Mouse (Mus musculus) embryo, embryonic 11.5 days (tissue): ENCODE data around the gene Auts2.

ENCODE experiments used
- DNase-seq: peaks from one replicate; pipeline ENCODE4 v3.0.0-alpha.2; 2012; ENCODE audit warnings: low read depth, low spot score

Gene Auts2

DNA sequence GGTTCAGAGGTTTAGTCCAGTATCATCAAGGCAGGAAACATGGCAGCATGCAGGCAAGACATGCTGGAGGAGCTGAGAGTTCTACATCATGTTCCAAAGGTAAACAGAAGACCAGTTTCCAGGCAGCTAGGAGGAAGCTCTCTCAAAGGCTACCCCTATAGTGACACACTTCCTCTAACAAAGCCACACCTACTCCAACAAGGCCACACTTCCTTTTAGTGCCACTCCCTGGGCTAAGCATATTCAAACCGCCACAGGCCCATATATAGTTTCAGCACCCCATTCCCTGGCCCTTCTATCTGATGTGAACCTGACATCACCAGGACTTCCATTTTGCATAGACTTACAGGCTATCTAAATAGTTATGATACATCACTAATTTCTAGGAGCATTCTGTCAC lies 863.6 kb downstream of the Auts2 start:
- no peak for DNase-seq

- DNase-seq, result no peak
Measured at GRCm38 (mm10) chr5:131677518-131677917, 865.6 kb downstream of the Auts2 start.

GRCm38 (mm10) chr5:131673696-131674095 lies 869.4 kb downstream of the Auts2 start:
- no peak for DNase-seq

- DNase-seq, result no peak
Measured at GRCm38 (mm10) chr5:131665068-131665467, 878.1 kb downstream of the Auts2 start.

- no peak for DNase-seq
Measured at GRCm38 (mm10) chr5:131664657-131665056, 878.5 kb downstream of the Auts2 start.

- DNase-seq, result no peak
Measured at GRCm38 (mm10) chr5:131662657-131663056, 880.5 kb downstream of the Auts2 start.

GRCm38 (mm10) chr5:131658822-131659515 lies 884.2 kb downstream of the Auts2 start:
- DNase-seq, result no peak

GRCm38 (mm10) chr5:131654206-131654605 lies 888.9 kb downstream of the Auts2 start:
- no peak for DNase-seq

GRCm38 (mm10) chr5:131650381-131650891 lies 892.7 kb downstream of the Auts2 start:
- DNase-seq, result no peak

GRCm38 (mm10) chr5:131647683-131648119 lies 895.4 kb downstream of the Auts2 start:
- no peak for DNase-seq

DNA sequence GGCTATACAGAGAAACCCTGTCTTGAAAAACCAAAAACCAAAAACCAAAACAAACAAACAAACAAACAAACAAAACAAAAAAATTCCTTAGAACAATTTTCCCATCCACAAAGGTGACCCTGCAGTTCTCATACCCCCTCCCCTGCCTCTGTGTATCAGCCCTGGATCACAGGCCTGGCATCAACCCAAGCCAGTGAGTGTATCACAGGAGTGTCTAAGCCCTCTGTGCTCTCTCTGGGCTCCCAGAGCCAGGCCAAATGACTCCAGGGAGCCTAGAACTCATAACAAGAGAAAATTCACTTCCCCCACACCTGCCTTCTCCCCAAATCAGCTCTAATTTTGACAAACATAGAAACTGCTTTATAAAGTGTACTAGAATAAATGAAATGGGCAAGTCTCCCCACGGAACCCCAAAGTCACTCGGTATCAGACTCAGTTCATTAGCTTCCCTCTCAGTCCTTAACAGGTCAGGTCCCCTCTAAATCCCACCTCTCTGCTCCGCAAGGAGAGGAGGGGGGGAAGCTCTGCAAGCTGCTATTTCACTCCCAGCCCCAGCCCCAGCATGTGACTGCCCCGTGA lies 896.0 kb downstream of the Auts2 start:
- no peak for DNase-seq

GRCm38 (mm10) chr5:131646192-131646775 lies 896.9 kb downstream of the Auts2 start:
- no peak for DNase-seq

DNA sequence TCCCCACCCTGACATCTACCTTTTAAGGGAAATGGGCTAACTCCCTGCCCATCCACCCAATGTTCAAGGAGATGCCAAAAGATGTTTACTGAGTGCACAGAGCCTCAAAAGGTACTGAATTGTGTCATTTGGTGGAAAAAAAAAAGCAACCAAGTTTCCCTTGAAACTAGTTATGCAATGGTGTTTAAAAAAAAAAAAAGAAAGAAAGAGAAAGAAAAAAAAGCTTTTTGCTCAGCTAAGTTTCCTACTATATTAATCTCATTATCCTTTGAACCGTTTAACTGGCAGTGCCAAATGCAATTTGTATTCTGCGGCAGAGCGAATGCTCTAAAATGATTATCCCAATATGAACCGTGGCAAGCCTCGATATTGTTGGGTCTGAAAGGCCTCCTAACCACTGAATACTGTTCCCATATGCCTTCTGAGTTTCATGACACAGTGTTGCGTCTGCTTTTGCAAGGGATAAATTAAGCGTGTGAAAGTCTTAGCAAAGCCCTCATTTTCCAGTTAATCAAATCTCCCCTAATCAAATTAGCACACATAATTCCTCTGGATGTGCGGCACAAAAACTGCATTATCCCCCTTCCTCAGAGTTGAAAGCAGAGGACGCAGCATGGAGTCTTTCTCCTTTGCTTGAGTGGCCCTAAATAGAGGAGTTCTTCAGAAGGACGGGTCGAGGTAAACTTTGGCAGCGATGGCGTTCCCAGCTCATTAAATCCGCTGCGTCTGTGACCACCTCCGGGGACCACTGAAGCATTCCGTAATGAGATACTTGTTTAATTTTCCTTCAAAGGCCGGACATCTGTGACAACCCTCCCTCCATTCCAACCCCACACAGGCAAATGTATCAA lies 897.6 kb downstream of the Auts2 start:
- no peak for DNase-seq

DNA sequence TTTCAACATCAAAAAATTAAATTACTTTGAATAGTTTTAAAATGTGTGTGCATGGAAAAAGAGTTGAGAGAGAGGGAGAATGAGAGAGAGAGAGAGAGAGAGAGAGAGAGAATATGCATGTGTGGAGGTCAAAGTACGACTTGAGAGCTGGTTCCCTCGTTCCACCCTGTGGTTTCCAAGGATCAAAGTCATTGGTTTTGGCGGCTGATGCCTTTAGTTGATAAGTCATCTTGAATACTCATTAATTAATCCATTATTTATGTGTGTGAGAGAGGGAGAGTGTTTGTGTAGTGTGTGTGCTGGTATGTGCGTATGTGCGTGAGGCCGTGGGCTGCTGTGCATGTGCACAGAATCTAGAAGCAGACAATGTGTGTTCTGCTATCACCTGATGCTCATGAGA lies 898.8 kb downstream of the Auts2 start:
- no peak for DNase-seq

DNA sequence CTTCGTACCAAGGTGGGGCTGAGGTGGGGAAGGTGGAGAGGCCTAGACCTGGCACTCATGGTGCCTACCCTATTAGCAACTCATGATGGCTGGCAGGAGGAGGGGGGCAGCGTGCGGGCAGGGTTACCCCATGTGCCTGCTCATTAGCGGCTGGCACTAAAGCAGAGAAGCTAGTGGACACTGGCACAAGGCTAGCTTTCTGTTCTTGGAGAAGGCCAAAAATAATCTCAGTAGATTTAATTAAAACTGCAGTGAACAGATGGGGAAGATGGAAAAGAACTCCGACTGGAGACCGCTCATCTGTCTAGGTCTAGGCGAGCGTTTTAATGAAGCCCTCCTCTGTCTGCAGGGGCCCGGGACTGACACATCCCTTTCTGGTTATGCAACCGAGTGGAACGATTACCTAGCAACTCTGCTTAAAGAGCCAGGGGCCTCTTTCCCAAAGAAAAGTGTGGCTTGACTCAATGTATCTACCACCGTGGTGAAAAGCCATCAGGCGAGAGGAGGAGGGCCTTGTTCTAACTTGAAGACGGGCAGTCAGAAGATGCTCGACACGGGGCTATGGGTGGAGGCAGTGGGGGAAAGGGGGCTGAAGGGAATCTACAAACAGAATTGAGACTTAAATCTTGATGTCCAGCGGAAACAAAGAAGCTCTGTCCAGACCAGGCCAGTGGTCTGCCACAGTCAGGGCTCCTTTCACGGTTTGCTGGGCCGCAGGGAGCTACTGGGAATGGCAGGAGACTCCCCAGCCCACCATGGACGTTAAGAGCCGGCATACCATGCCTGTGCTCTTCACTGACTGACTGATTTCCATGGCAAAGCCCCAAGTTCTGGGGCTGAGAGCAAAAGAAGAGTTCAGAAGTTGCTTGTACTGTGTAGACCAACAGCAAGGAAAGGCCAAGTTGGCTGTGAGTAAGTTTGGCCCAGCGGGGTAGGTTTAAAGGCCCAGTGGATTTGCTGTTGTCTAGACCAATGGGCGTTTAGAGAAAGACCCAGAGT lies 899.7 kb downstream of the Auts2 start:
- DNase-seq, result no peak

DNA sequence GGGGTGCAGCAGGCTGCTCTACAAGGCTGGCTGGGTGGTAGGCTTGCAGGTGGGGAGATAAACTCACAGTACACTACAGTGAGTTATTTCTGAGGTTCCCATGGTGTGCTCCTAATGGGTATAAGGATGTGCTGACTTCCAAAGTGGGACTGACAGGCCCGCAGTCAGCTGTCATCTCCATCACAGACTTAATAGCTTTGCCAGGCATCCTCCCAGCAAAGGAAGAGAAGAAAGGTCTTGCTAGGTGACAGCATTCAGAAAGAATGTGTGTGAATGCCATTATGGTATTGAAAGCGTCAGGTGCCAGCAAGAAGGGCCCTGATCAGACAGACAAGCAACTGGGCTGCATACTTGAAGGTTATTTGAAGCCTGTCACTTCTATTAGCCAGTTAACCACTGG lies 900.4 kb downstream of the Auts2 start:
- no peak for DNase-seq

DNA sequence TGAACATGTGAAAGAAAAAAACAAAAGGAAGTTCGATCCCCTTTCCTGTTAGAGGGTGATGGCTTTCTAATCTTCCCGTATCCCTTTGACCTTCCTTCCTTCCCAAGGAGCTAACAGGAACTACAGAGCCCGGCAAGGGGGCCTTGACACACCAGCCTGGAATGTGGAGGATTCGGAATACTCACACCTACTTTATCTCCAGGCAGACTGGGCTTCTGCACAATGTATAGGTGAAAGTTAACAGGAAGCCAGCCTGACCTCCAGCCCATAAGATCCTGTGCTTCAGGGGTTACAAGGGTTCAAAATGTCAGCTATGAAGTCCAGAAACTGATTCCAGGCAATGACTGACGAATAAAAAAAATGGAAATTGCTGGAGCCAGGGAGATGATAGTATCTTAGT lies 906.7 kb downstream of the Auts2 start:
- DNase-seq, result no peak

DNA sequence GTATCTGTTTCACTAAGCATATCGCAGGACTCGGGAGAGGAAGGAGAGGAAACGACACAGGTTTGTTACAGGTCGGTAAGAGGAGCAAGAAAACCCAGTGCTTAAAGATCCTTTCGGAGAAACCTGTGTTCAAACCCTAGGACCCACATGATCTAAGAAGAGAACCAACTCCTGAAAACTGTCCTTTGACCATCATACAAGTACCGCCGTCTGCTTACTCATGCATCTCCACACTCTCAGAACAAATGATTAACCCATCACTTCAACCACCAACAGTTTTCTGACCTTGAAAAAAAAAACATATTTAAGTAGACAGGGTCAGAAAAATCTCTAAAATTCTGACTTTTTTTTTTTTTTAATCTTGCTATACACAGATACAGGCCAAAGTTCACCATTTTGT lies 908.4 kb downstream of the Auts2 start:
- no peak for DNase-seq

DNA sequence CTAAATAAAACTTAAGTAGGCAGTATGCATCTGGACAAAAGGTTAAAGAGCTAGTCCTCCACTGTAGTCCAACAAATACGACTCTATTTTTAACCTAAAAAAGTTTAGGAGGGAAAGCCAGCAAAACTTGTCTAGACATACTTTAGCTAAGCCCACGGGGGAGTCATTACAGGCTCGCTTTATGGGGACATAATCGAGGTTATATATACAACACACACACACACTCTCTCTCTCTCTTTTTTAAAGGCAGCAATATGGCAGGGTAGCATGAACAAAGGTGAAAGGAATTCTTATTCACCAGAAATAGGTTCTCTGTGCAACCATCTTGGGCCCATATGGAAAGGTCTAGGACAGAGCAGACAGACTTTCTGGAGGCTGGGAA lies 911.2 kb downstream of the Auts2 start:
- DNase-seq, result no peak

DNA sequence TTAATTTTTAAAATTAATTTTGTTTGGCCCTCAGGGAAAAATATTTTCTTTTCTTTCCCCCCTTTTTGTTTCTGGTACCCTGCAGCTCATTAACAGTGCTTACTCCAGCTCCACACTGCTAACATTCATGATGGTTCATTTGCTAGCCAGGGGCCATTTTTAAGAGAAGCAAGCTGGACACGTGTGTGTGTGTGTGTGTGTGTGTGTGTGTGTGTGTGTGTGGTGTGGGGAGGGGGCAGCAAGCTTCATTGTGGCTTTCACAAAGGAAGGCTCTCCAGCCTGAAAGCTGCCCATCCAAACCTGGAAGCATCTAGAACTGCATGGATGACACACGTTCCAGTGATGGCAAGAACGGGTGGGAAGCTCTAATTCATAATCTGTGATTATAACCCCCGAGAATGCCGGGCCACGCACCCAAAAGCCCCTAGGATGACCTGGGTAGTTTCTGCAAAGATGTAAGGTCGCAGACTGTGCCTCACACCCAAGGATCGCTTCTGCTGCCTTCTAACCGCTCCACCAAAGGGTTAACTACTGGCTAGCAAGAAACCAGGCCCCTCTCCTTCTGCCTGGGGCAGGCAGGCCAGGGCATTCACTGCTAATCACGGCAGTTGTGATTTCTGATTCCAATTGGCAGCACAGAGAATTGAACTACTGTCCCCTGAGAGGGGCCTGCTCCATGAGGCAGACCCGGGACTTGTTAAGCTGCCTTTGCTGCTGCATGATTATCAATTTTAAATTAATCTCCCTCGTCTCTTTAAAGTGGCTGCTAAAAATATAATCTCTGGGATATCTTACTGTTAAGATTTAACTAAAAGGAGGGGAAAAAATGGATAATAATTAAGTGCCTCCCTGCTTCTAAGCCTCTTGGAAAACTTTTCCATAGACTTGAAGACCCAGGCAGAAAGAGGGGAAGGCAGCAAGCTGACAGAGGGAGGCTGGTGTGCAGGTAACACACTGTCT lies 911.8 kb downstream of the Auts2 start:
- no peak for DNase-seq
